Mouse (Mus musculus): ENCODE results near the gene Dad1.

Dad1 gene

DNA sequence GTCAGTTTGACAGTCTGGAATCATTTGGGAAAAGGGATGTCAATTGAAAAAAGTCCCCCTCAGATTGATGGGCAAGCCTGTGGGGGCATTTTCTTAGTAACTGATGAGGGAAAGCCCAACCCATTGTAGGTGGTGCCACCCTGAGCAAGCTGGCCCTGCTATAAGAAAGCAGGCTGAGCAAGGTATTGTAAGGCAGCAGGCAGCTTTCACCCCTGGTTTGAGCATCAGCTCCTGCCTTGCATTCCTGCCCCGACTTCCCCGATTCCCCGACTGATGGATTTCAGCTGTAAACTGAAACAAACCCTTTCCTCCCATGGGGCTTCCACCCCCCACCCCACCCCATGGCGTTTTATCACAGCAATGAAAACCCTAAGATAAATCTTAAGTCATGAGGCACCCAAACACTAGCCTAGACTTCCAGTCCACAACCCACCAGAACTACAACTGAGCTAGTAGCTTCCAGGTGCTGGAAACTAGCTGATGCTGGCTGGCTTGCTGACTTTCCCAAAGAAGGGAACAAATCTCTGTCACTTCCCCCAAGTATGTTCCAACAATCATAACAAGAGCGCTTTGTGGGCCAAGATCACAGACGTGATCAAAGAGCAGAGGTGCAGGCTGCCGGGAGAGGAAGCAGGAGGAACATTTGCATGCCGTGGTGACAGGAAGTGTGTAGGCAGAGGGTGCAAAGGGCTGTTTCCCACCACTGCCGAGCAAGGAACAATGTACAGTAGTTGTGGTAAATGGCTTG is 20.9 kb downstream of the Dad1 start:
- no peak for TF ChIP-seq GATA4 (IDR thresholded peaks at IDR 0.05; ENCODE audit: insufficient replicate concordance, low read length)

DNA sequence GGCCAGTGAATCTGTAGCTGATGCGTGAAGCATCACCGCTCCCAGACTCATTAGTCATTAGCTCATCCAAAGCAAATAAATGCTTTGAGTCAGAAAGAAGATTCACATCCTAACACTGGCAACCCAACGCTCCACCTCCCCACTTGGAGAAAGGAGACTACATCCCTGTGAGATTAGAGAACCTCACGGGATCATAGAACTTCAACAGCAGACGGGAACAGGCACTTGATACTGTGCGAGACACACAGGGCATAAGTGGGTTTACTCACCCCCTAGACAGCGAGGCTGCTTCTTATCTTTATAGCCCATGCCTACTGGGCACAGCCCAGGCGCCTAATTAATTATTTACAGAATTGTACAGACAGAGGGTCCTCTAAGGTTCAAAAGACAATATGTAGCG is 21.8 kb downstream of the Dad1 start:
- no peak for TF ChIP-seq GATA4 (IDR thresholded peaks at IDR 0.05; ENCODE audit: insufficient replicate concordance, low read length)

DNA sequence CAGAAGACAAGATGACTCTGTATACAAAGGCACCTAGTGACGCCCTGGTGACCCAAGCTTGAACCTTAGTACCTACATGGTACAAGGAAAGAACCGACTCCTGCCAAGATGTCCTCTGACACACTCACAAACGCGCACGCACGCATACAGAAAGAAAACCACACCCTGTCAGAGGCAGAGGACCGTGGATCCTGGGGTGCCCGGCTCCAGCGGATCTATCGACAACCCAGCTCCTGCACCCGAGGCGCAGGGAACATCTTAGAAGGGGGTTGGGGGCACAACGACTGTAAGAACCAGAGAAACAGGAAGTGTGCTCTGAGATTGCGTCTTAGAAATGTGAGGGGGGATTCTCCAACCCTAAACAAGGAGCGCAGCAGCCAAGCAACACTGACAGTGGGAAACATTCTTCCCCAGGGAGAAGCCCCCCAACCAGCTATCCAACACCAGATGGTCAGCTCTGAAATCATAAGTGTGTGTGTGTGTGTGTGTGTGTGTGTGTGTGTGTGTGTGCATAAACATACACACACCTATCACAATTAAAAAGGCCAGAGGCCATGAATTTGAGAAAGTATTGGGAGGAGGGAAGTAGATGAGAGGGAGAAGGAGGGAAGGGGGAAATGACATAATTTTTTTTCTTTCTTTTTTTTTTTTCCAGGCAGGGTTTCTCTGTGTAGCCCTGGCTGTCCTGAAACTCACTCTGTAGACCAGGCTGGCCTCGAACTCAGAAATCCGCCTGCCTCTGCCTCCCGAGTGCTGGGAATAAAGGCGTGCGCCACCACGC is 22.5 kb downstream of the Dad1 start:
- TF ChIP-seq GATA4 (IDR thresholded peaks at IDR 0.05; ENCODE audit: insufficient replicate concordance, low read length), result no peak

DNA sequence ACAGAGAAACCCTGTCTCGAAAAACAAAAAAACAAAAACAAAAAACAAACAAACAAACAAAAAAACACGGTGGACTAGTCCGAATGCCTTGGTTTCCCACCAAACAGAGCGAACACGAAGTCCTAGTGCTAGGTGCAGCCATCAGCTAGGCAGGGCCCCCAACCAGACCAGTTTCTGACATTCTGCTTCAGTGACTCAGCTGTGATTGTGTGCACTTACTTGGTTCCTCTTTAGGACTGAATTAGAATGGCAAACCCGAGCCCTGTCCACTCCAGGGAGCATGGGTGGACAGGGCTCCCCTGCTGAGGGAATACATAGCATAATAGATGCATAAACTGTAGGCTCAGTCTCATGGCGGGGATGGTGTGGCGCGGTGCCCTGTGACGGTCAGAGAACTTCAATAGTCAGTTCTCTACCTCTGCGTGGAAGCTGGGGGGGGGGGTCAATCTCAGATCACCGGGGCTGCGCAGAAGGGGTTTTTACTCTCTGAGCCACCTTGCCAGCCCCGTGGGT is 23.2 kb downstream of the Dad1 start:
- no peak for TF ChIP-seq GATA4 (IDR thresholded peaks at IDR 0.05; ENCODE audit: insufficient replicate concordance, low read length)

DNA sequence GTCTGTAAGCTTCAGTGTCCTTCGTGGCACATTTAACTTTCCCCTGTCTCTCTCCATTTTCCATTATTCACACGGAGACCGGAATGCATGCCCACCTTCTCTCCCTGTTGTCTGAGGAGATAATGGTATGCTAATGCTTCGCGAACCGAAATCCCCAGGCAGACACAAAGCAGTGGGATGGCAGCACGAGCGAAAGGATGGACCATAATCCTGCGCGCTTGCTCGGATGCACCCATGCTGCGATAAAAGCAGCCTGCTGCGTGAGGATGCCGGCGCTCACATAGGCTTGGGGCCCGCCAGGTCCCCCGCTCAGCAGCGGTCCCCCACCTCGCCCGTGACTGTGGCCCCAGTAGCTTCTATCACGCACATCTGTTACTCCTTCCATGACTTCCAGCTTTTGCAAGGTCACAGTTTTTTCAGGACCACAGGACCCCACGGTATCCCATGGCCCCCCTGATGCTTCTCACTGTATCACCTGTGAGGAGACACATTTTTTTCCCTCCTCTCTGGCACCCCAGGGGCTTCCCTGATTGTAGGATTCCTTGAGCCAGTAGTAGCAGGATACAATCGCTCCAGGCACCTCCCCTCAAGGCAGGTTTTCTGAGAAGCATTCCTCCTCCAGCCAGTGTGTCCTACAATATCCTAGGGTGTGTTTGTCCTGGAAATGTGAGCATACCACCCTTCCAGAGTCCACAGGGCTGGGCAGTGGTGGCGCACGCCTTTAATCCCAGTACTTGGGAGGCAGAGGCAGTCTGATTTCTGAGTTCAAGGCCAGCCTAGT is 24.8 kb downstream of the Dad1 start:
- TF ChIP-seq GATA4 (IDR thresholded peaks at IDR 0.05; ENCODE audit: insufficient replicate concordance, low read length), result no peak

DNA sequence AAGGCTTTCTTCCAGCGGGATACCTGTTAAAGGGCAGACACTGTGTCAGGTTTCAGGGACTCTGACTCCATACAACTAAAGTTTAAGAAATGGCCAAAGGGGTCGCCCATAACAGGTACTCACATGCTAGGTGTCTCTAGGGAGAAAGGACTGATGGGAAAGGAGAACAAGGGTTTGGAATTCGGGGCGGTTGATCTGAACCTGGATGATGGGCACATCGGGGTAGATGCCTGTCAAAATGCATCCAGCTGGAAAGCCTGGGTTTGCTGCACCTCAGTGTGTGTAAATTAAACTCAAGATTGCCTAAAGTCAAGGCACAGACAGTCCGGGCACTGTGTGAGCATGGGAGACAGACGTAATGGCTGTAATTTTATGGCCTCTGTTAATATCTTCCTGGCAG is 25.4 kb downstream of the Dad1 start:
- no peak for TF ChIP-seq GATA4 (IDR thresholded peaks at IDR 0.05; ENCODE audit: insufficient replicate concordance, low read length)

DNA sequence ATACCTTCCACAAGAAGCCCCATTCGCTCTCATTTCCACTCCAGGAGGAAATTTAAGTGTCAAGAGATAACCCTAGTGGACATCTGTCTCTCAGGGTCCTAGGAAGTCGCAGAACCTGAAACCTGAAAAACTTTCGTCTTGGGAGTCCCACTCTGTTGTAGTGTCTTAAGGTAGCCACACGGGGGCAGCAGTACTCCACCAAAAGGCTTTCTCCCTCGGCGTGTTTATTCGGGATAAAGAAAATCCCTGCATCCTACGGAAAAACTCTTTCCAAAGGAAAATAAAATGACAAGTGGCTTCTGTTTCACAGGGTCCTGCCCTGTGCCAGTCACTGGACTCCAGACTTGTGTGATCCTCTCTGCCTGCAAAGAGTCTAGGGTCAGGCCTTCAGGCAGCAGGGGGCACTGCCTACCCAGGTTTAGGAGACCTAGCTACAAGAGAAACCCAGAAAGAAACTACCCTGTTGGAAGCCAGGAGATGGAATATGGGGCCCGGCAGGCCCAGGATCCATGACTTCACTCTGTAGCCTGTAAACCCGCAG is 25.9 kb downstream of the Dad1 start:
- TF ChIP-seq GATA4 (IDR thresholded peaks at IDR 0.05; ENCODE audit: insufficient replicate concordance, low read length), result no peak

DNA sequence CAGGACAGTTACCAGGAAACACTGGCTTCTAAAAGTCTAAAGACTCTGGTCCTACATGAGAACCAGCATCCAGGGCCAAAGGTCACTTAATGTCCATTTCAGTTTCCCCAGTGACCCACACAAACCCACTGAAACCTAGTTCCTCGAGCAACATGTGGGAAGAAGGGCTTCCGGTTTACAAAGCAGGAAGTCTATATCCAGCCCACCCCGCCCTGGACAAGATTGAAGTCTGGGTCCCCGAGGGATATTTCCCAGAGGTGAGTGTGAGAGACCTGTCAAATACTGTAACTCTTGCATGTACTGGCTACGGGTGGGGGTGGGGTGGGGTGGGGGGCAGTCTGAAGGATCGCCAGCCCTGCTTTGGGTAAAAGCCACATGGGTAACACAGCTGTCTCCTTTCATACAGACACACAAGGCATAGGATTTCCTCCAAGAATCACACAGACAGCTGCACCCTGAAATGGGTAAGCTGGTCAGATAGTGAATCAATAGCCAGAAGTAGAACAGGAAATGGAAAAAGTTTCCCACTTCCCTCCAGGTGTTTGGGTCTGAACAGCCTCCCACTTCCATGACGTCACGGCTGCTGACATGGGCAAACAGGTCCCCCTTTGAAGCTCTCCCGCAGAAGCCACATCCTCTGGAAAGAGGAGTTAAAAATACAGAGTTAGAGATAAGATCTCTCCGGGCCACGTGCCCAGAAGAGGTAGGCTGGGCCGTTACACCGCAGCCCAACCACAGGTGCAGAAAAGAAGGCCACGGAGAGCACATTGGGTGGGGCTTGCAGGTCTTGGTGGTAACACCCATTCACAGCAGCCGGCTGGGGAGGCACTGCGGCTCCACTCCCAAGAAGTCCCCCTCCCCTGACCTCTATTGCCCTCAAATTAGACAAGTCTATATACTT is 26.7 kb downstream of the Dad1 start:
- peak; percentile 20; the same call in 1 of the 2 replicates for TF ChIP-seq GATA4 (IDR thresholded peaks at IDR 0.05; ENCODE audit: insufficient replicate concordance, low read length)

DNA sequence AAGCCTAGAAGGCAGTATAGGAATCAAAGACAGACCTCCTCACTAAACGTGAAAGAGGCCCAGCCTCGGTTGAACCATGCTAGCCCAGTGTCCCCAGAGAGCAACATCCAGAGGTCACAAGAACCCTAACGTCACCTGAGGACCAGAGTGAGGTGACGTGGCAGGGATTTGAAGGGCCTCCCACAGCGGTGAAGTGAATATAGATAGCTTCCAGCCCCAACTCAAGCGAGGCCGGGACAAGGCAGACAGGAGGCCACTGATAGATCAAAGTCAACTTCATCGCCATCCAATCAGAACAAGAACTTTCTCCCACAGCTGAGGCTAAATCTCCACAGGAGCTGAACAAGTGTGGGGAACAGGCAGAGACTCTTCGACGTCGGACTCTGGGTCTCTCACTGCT is 28.2 kb downstream of the Dad1 start:
- TF ChIP-seq GATA4 (IDR thresholded peaks at IDR 0.05; ENCODE audit: insufficient replicate concordance, low read length), result no peak

DNA sequence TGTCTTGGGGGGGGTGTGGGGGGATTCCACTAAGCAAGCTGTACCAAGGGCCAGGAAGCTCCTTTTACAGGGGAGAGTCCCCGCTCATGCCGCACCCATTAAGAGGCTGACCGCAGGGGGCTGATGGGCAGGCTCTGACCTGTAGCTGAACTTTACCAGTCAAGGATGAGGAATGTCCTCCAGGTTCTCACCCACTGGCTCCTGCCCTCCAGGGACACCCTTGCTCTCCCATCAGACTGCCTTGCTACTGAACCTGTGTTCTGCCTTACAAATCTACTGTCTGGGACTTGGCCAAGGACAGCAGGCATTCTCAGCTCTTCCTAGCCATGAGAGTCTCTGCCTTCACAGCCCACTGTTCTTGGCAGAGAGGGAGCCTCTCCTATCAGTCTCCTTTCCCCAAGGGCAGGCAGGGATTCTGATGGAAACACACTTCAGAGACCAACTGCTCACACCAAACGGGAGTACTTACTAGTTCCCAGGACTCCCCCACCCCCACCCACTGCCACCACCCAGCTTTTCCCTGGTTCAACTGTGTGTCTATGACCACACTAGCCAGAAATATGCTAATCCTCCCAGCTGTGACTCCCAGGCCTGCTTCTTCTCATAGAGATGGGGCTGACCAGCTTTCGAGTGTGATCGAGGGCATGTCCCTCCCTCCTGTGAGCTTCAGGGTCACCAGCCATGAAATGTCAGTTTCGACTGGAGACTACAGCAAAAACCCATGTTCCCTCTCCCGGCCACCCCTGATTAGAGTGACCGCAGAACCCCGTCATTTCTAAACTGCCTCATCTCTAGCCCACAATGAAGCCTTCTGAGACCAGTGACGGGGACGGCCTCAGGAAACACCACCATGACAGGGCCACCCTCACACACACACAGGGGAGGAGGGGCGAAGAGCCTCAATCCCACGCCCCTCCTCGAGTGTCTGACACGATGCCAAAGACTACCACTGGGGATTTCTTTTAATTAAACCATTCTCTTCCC is 29.1 kb downstream of the Dad1 start:
- TF ChIP-seq GATA4 (IDR thresholded peaks at IDR 0.05; ENCODE audit: insufficient replicate concordance, low read length), result no peak

DNA sequence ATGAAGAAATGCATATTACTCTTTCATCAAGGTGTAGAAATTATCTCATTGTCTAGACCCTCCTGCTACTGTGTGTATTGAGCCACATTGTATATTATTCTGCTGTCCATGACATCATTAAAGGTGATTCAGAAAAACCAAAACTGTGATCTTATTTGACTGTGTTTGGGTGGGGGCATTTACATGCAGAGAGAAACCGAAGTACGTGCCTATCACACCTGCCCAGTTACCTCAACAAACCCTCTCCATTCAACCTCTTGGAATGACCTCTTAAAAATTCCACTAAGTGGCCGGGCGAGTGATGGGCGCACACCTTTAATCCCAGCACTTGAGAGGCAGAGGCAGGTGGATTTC is 29.9 kb downstream of the Dad1 start:
- TF ChIP-seq GATA4 (IDR thresholded peaks at IDR 0.05; ENCODE audit: insufficient replicate concordance, low read length), result no peak

DNA sequence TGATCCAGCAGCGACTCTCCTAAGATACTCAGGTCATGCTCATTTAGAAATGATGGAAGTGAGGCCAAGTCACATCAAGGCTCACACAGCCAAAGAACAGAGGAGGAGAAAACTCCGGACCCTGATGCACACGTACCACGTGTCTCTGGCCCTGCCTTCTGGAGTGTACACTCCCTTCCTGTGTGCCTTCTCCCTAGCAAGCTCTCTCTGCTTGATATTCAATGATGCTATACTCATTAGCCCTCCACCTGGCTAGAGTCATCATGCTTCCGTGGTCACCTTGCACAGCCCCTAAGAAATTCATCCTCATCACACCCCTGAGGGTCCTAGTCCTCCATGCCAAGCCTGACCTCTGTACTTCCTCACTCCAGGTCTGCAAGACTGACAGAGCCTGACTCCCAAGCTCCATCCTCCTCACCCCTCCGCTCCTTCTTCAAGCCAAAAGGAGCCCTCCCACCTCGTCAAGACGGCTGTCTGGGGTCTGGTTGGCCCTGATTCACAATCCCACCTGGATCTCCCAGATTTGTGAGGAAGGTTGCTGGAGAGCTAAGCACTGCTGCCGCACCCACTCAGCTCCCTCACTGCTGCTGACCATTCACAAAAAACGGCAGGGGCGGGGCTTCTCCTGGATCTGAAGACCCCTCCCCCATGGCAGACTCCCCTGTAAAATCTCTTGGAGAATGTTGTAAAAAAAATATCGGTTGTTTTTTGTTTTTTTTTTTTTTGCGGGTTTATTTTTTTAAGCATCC is 30.4 kb downstream of the Dad1 start:
- no peak for TF ChIP-seq GATA4 (IDR thresholded peaks at IDR 0.05; ENCODE audit: insufficient replicate concordance, low read length)
